Mouse (Mus musculus) bone marrow macrophage, adult 2 months (primary cell): ENCODE data around the gene Tff1.

Source experiments
- CTCF ChIP-seq: IDR thresholded peaks from 2 replicates; pipeline ENCODE4 v1.5.1; 2012; ENCODE audit warnings: low read depth, mild to moderate bottlenecking, low read length, moderate library complexity
- POLR2A ChIP-seq: IDR thresholded peaks from 2 replicates; pipeline ENCODE4 v1.6.1; 2012; ENCODE audit warnings: mild to moderate bottlenecking, low read depth, low read length, borderline replicate concordance

DNA sequence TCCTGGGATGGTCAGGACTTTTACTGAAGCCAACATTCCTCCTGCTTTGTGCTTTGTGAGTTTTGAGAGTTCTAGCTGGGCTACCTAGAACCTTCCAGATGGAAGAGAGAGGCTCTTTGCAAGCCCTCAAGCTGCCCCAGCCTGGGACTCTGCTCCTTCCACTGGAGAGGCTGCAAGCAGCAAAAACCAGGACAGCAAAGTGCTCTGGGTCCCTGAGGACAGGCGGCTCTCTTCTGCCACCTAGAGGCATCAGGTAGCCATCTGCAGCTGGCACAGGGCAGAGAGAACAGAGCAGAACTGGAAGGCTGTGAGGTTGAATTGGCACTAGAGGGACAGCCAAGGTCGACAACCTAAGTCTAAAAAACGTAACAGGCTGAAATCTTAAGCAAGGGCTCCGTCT is 22.3 kb upstream of the Tff1 start:
- no peak for TF ChIP-seq POLR2A
- TF ChIP-seq CTCF: peak; percentile 71
